Mouse (Mus musculus) hindbrain, embryonic 10.5 days (tissue): ENCODE results near the gene Sergef. TPM values are rescaled to one million over a fixed set of nuclear protein-coding genes. Genes with fewer than 3 reads are reported as not detected.

Experiments
- DNase-seq: peaks from one replicate; pipeline ENCODE4 v3.0.0-alpha.2; 2017; ENCODE audit warnings: low spot score
- H3K27ac ChIP-seq: fragments of 300-500 bp; sonication (generic); 2 replicates; pipeline ENCODE4 v1.5.1; 2016; ENCODE audit warnings: mild to moderate bottlenecking, moderate library complexity
- H3K27me3 ChIP-seq: fragments of 300-500 bp; sonication (generic); 2 replicates; pipeline ENCODE4 v1.6.1; 2016; ENCODE audit warnings: mild to moderate bottlenecking; ENCODE audit not compliant: poor library complexity, insufficient read depth, severe bottlenecking
- H3K36me3 ChIP-seq: fragments of 300-500 bp; sonication (generic); 2 replicates; pipeline ENCODE4 v1.6.1; 2016; ENCODE audit warnings: mild to moderate bottlenecking, moderate library complexity
- H3K4me1 ChIP-seq: fragments of 300-500 bp; sonication (generic); replicated peaks from 2 replicates; pipeline ENCODE4 v1.6.1; 2016; ENCODE audit warnings: mild to moderate bottlenecking
- H3K4me3 ChIP-seq: fragments of 300-500 bp; sonication (generic); 2 replicates; pipeline ENCODE4 v1.5.1; 2016; ENCODE audit warnings: mild to moderate bottlenecking, moderate library complexity
- H3K9me3 ChIP-seq: fragments of 300-500 bp; sonication (generic); 2 replicates; pipeline ENCODE4 v1.6.1; 2016; ENCODE audit warnings: mild to moderate bottlenecking, moderate library complexity
- WGBS: fragments of 180-500 bp; shearing (Covaris S2); methylation state at CpG from one replicate; pipeline ENCODE4 v1.1.7; 2016; 5-methylcytosine and 5-hydroxymethylcytosine counted together
- polyA plus RNA-seq: library from polyadenylated mRNA; unstranded; fragments of >200 nt; fragmentation: Nextera tagmentation; extraction: Ambion mirVana; gene quantifications from 2 replicates; pipeline ENCODE4 v1.2.1, GENCODE M21; 2016

Gene Sergef
- polyA plus RNA-seq, 1 experiment from 2014 or later, result 18.7 TPM

DNA sequence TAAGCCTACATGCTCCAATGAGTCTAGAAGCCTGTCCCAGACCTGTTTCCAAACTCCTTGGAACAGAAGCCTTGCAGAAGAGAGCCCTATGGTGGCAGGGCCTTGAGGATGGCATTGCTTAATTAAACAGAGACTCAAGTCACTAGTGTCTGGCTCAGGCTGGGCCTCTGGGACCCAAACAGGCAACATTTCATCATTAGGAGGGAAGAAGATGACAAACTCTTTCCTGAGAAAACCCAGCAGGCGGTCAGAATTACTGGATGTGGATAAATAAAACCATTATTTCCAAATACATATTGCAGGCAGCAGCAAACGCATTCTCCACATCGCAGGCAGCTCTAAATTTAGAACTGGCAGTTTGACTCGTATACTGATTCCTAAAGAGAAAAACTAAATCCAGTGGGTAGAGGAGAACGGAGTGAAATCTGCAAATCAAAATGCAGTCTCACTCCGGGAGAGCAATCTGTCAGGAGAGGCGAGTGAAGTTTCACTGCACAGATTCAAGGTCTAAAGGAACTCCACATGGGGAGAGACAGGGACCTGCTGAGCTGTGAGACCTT is 173.1 kb downstream of the Sergef start:
- Histone ChIP-seq H3K9me3 (no peaks in the 10 kb centered on the region), H3K27me3 (no peaks in the 10 kb centered on the region), H3K27ac (no peak overlapping the region), H3K4me3 (no peak overlapping the region), H3K36me3 (no peaks in the 10 kb centered on the region), H3K4me1 (no peaks in the 10 kb centered on the region; the same call in 1 of the 2 replicates)
- 79% methylated on average over 7 of the region's 7 CpGs for WGBS
- no peak for DNase-seq

DNA sequence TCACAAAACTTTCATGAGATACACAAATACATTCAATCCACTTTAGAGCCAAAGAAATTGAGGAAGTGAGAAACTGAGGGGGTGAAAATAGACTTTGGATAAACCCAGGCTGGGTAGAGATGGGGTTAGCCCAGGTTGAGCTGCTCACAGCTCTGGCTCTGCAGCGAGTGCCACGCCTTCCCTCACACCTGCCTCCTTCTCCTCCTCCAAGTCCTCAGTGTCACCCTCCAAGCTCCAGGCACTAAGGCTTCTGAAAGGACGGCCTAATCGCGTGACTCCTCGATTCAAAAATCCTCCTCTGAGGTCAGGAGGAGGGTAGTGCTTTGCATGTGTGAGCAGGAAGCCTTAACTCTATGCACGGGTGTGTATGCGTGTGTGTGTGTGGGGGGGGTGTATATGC is 176.5 kb downstream of the Sergef start:
- Histone ChIP-seq H3K4me1 (peaks cover 9% of the 10 kb centered on the region), H3K36me3 (no peaks in the 10 kb centered on the region), H3K4me3 (no peak overlapping the region), H3K27ac (no peak overlapping the region), H3K27me3 (no peaks in the 10 kb centered on the region), H3K9me3 (no peaks in the 10 kb centered on the region)
- 85% methylated on average over 8 of the region's 8 CpGs for WGBS
- no peak for DNase-seq

DNA sequence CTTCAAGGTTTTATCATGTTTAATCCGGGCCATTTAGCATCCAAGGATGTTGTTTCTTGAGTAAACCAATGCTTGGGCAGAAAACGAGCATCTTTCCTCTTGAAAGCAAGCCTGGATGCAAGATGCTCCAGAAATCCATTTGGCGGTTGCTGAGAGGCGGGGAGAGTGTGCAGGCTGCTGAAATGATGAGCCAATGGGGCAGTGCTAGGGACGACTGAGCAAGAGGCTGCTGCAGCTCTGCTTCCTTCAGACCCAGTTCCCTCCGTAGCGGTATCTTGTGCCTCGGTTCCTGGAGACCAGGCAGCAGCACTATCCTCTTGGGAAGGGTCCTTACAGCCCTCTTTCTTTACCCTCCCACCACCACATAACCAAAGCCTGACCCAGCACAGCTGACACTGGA is 177.3 kb downstream of the Sergef start:
- DNase-seq, result no peak
- H3K4me3 ChIP-seq, result no peak overlapping the region
- no peaks in the 10 kb centered on the region for H3K9me3 ChIP-seq
- no peaks in the 10 kb centered on the region for H3K36me3 ChIP-seq
- H3K4me1 ChIP-seq, result peaks cover 9% of the 10 kb centered on the region
- no peaks in the 10 kb centered on the region for H3K27me3 ChIP-seq
- no peak overlapping the region for H3K27ac ChIP-seq
- WGBS, result 70% methylated on average over 8 of the region's 8 CpGs

DNA sequence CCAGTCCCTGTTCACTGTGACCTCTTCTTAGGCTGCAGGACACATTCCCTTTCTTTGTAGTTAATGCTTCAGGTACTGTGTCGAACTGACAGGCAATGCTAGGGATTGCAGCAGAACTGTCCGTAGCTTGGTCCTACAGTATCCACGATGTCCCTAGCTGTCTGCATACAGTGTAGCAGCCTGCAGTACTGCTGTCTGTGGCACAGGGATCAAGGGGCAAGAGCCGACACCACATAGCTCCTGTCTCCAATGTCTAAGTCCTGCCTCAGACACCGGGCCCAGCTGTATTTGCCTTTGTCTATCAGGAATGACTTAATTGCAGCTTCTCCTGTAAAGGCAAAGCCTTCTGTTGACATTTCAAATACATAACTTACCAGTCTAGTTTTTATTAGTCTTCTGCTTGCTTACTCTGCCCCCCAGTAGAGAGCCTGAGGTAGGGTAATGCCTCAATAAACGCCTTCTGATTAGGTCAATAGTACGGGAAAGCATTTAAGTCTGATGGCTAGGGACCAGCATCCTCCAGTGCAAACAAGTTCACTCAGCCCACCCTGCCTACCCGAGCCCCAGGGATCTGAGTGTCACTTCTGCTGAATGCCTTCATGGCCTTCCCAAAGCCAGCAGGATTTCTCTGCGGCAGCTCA is 179.9 kb downstream of the Sergef start:
- 87% methylated on average over 9 of the region's 9 CpGs for WGBS
- Histone ChIP-seq H3K36me3 (no peaks in the 10 kb centered on the region), H3K27me3 (no peaks in the 10 kb centered on the region), H3K27ac (peak overlapping the region; percentile 43; the same call in 1 of the 2 replicates), H3K9me3 (no peaks in the 10 kb centered on the region), H3K4me1 (peaks cover 9% of the 10 kb centered on the region), H3K4me3 (no peak overlapping the region)
- no peak for DNase-seq

DNA sequence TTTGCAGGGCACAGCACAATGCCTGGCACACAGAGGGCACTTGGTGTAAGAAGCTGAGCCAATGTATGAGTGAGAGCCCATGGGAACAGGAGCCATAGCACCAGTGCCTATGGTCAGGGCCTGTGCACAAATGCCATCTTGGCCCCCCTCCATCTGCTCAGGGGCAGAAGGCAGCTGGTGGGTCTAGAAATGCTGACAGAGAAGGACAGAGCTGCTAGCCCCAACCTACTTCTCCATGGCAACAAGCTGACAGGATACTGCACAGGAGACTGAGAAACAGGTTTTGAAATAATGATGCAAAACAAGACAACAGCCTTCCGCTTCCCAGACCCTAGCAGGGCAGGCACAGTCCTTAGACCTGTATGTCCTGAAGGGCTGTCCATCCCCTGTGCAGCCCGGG is 180.4 kb downstream of the Sergef start:
- H3K27ac ChIP-seq, result peak overlapping the region; percentile 43; the same call in 1 of the 2 replicates

DNA sequence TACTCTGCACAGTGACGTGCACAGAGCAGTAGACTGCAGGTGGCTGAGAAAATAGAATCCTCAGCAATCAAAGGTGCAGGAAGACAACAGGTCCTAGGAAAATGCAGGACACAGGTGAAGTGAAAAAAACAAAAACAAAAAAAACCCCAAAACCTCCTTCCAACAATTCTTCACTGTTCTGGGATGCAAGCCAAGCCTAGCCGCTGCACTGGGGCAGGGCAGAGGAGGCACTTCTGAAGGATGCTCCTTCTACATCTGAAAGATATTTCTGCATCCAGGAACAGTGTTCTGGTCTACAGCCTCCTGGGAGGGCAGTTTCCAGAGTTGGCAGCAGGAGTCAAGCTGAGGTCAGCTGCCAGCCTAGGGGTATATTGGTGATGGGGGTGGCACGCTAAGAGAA is 181.7 kb downstream of the Sergef start:
- no peak for DNase-seq
- Histone ChIP-seq H3K27me3 (no peaks in the 10 kb centered on the region), H3K4me1 (peaks cover 26% of the 10 kb centered on the region), H3K27ac (no peak overlapping the region), H3K9me3 (no peaks in the 10 kb centered on the region), H3K4me3 (no peak overlapping the region), H3K36me3 (no peaks in the 10 kb centered on the region)
- 85% methylated on average over 3 of the region's 3 CpGs for WGBS

More for the DNA sequence above, 180.4 kb downstream of the Sergef start:
- H3K4me3 ChIP-seq, result no peak overlapping the region
- H3K36me3 ChIP-seq, result no peaks in the 10 kb centered on the region
- H3K4me1 ChIP-seq, result peaks cover 14% of the 10 kb centered on the region
- no peak for DNase-seq
- no peaks in the 10 kb centered on the region for H3K27me3 ChIP-seq
- WGBS, result 86% methylated on average over 2 of the region's 2 CpGs
- no peaks in the 10 kb centered on the region for H3K9me3 ChIP-seq

DNA sequence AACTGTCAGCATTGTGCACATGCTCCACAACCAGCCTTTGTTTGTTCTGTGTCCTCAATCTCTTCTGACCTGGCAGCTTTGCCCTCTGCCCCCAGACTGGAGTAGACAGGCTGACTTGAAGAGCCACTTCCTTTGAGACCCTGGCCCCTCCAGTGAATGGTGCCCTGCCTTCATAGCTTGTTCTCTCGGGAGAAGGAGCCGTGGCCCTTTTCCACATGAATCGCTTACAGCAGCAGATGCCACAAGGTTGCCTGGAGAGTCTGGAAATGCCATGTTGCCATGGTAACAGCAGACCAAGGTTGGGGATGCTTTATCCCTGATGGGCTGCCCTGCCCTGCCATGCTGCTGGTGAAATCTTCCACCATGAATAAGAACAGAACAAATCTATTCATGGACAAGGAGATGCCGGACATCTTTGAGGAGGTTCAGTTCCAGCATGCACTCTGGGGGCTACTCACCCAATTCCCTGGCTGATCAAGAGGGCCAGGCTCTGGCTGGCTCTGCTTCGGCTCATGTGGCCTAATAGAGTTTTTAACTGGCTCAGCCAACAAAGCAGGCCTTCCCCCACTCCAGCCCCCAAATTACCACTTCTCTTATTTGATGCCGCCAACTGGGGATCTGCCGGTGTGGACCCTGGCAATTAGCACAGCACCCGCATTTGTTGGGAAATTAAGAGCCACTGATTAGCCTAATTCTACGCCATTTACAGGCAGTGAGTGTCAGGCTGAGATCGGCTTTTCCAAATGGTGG is 185.5 kb downstream of the Sergef start:
- 0 out of 2 replicates have a peak, but pooled peaks cover 4% of the 10 kb centered on the region for H3K27me3 ChIP-seq
- no peaks in the 10 kb centered on the region for H3K36me3 ChIP-seq
- H3K4me3 ChIP-seq, result no peak overlapping the region
- DNase-seq, result peak; percentile 73
- peak overlapping the region; percentile 72 for H3K27ac ChIP-seq
- H3K4me1 ChIP-seq, result peaks cover 33% of the 10 kb centered on the region
- 35% methylated on average over 10 of the region's 10 CpGs for WGBS
- H3K9me3 ChIP-seq, result no peaks in the 10 kb centered on the region

DNA sequence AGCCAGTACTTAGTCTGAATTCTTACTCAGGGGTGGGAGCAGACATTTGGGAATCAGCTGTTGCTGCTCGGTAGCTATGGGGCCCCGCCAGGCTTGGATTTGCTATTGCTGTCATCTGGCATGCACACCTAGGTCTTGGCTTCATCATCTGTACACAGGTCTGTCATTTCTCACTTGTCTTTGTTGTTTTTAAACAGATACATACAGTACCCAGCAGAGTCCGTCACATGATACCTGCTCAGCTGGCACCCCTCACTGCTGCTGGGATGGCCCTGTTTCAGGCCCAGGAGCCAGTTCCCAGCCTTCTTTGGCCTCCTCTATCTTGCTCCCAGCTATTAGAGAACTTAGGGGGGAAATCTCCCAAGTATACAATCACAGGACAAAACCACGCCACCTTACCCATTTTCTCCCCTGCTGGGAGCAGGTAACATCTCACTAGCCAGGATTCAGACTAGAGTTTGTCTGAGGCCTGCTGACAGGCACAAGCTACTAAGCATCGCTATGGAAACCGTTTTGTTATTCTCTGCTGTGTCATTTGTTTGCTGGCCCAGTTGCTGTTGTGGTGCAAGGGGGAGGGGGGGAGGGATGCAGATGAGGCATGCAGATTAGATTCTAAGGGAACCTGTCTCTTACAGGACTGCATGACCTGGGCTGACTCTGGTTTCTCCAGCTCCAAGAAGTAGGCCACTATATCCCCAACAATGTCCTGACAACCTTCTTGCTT is 190.5 kb downstream of the Sergef start:
- no peaks in the 10 kb centered on the region for H3K36me3 ChIP-seq
- 0 out of 2 replicates have a peak, but pooled peaks cover 4% of the 10 kb centered on the region for H3K27me3 ChIP-seq
- WGBS, result 52% methylated on average over 6 of the region's 6 CpGs
- no peak overlapping the region; the same call in 1 of the 2 replicates for H3K27ac ChIP-seq
- peak; percentile 10 for DNase-seq
- no peaks in the 10 kb centered on the region for H3K9me3 ChIP-seq
- H3K4me3 ChIP-seq, result no peak overlapping the region
- peaks cover 38% of the 10 kb centered on the region for H3K4me1 ChIP-seq

DNA sequence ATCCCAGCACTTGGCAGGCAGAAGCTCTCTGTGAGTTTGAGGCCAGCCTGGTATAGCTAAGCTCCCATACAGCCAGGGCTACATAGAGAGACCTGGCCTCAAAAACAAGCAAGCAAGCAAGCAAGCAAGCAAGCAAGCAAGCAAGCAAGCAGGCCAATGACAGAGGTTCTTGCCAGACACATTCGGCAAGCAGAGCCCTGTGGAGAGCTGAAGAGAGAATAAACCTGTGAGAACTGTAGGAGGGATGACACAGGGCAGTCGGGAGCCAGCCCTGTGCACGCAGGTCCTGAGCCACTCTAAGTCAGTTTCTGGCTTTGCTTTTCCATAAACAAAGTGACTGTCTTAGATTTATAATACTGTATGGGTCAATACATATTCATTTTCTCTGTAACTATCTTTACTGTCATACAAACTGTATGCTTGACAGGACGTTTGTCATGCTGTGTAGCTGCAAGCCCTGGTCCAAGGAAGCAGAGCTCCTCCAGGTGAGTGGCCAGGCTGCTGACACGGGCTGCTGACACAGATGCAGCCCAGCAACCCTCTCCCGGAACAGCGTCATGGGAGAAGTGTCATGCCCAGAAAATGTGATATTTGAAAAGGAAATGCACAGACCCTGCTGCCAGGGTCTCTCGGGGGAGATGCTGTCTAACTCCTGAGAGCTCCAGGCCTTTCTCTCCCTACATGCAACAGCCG is 192.0 kb downstream of the Sergef start:
- Histone ChIP-seq H3K4me1 (peaks cover 24% of the 10 kb centered on the region), H3K27ac (no peak overlapping the region), H3K27me3 (0 out of 2 replicates have a peak, but pooled peaks cover 4% of the 10 kb centered on the region), H3K4me3 (no peak overlapping the region), H3K36me3 (no peaks in the 10 kb centered on the region), H3K9me3 (no peaks in the 10 kb centered on the region)
- 67% methylated on average over 9 of the region's 9 CpGs for WGBS
- DNase-seq, result no peak

DNA sequence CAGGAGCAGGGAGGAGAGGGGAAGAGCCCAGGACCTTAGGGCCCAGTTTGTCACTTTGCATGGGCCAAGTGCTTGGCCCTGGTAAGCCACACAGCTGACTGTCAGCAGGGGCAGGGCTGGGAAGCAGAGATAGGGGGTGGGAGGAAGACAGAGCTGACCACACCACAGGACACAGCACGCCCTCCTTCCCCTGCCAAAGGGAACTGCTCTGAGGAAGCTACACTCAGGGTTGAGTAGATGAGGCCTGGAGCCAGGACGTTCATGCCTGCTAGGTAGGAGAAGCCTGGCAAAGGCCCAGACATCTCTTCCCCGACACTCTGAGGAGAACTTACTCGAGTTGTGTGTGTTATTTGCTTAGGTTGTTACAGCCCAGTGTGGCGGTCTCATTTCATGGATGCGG is 193.7 kb downstream of the Sergef start:
- no peak overlapping the region for H3K4me3 ChIP-seq
- no peaks in the 10 kb centered on the region for H3K9me3 ChIP-seq
- DNase-seq, result no peak
- H3K27me3 ChIP-seq, result no peaks in the 10 kb centered on the region
- H3K36me3 ChIP-seq, result no peaks in the 10 kb centered on the region
- no peak overlapping the region for H3K27ac ChIP-seq
- 83% methylated on average over 6 of the region's 6 CpGs for WGBS
- peaks cover 23% of the 10 kb centered on the region for H3K4me1 ChIP-seq

DNA sequence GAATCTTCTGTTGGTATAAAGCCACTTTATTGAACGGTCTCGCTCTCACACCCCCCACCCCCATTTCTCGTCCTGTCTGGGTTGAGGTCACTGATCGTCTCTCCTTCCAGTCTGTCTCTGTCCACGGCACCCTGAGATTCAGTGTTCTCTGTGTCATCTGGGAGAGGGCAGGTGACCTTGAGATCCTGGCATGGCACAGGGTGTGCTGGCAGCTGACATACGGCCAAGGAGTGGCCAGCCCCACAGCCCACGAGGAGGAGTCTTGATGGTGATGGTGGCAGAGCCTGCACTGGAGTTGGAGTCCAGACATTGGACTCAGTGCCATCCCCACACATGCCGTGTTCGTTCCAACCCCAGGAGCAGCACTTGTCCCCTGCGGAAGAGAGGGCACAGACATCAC is 196.4 kb downstream of the Sergef start:
- Histone ChIP-seq H3K4me3 (no peak overlapping the region), H3K9me3 (no peaks in the 10 kb centered on the region), H3K4me1 (peaks cover 12% of the 10 kb centered on the region), H3K36me3 (no peaks in the 10 kb centered on the region), H3K27ac (no peak overlapping the region), H3K27me3 (no peaks in the 10 kb centered on the region)
- no peak for DNase-seq
- 85% methylated on average over 10 of the region's 10 CpGs for WGBS

DNA sequence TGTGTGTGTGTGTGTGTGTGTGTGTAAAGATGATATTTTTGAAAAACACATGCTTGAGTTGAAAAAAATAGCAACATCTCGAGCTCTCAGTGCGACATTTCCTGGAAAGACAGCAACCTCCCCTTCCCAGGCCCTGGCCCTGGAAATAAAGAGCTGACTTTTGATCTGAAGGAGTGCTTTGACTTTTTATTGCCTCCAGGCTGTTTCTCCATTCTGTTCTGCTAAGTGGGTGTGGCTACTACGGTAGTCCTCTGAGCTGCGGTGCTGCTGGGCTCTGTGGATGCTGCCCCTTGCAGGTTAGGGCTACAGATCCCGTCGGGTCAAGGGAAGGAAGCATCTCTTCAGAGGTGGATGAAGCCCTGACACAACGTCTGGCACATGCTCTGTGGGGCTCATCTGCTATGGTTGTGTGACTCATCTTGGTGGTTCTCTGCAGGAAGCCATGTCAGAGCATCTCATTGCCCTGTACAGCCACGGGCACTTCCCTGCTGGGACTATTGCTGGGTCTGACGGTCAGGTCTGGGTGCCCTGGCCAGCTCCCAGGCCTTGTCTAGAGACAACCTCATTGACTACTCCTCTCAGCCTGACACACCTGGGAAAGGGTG is 201.0 kb downstream of the Sergef start:
- H3K9me3 ChIP-seq, result no peaks in the 10 kb centered on the region
- no peak overlapping the region for H3K4me3 ChIP-seq
- H3K4me1 ChIP-seq, result peaks cover 14% of the 10 kb centered on the region
- WGBS, result 69% methylated on average over 9 of the region's 9 CpGs
- H3K27me3 ChIP-seq, result no peaks in the 10 kb centered on the region
- no peak for DNase-seq
- H3K27ac ChIP-seq, result no peak overlapping the region
- H3K36me3 ChIP-seq, result no peaks in the 10 kb centered on the region
